Mouse (Mus musculus): Measurements from ENCODE around the gene Tmem255a. TPM values are rescaled to one million over a fixed set of nuclear protein-coding genes. Genes with fewer than 3 reads are reported as not detected.

The Tmem255a gene
- 8.5 and 14.2 TPM in 2 replicates for polyA plus RNA-seq (2021; fragmentation: Nextera tagmentation)
- long read RNA-seq, experiment 1, transcript Tmem255a-202 (9 exons, 3,311 nt): minor isoform, 30 of 82 reads
- long read RNA-seq, experiment 1, transcript Tmem255a-201 (10 exons, 3,380 nt): major isoform, 44 of 82 reads
- long read RNA-seq, experiment 1, partial matches to known transcripts: 1 of 82 reads
- long read RNA-seq, experiment 1, other reads (novel, unspliced or antisense): 7 of 82 reads
- long read RNA-seq, experiment 2, partial matches to known transcripts: 2 of 10 reads
- long read RNA-seq, experiment 2, other reads (novel, unspliced or antisense): 2 of 10 reads

DNA sequence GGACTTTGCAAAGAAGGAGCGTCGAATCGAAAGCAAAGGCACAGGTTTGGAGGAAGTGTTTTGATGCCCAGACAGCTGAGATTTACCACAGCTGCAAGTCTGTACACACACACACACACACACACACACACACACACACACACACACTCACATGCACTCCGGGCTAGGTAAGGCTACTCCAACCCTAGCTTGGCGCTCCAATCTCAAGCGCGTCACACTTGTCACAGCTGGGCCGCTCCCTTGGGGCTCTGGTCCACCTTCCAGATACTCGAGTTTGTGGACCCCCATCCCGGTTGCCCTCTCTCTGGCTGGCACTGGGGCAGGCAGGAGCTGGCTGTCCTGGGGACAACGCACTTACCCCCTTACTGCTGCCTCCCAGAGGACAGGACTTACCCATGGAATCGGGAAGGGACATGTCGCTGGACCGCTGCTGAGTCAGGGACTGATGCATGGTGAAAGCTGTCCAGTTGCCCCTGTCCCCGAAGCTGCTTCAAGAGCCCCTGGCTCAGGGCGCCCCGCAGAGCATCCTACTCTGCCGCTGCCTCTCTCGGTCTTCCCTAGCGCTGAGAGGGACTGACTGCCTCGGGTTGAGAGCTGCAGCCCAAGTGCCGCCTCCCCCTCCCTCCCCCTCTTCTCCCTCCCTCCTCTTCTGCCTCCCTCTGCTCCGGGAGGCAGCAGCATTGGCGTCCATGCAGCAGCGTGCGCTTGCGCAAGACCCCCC is at the start of gene Tmem255a:
Gene Tmem255a, minus strand, starts transcription at position 589 of the 721 bp plus-strand sequence.

DNA sequence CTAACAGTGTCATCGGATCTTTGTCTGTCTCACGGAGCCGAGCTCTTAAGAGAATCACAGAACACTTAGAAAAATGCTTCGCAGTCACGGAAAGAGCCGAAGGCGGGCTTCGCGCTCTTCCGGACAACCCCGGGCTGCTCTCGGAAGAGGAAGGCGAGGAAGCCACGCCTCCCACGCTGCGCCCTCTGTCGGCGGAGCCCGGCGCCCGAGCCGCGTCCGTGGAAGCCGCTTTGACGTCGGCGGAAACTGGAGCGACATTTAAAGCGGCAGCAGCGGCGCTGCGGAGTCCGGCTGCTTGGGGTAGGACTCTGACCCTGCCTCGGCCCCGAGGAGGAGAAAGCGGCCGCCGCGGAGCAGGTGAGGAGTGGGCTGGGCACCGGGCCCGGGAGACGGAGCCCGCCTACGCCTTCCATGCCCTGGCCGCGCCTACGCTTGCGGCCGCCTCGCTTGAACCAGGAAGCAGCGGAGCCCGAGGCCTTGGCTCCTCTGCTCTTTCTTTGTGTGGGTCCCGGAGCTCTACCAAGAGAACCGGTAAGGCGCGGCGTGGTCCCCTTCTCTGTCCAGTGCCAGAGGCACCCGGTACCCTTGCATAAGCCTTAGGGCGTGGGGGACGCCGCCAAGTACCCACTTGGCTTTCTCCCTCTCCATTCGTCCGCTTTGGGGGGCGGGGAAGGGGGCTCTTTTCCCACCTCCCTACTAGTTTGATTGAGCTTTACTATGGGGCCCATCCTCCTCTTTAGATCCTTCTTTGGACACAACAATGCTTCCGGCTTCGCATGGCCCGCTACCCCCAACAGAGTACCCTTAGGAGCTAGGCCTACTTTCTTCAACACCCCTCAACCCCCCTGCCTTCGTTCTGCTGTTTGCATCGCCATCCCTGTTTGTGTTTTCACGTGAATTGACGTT is 62.4 kb downstream of the Tmem255a start, which contains the start of gene Zbtb33:
Gene Zbtb33, plus strand, starts transcription at position 242 of the 906 bp plus-strand sequence.

Other genes starting within 250 kb of the Tmem255a start
- gene Btg1-ps1, start 233.6 kb downstream of the Tmem255a start, polyA plus RNA-seq (2021; fragmentation: Nextera tagmentation): not detected in 2 replicates
- gene Btg1-ps2, start 209.3 kb downstream of the Tmem255a start, polyA plus RNA-seq (2021; fragmentation: Nextera tagmentation): not detected in 2 replicates
- gene Rhox10, start 186.0 kb downstream of the Tmem255a start, polyA plus RNA-seq (2021; fragmentation: Nextera tagmentation): not detected in 2 replicates
- not detected in 2 replicates for gene Rhox11, start 167.3 kb downstream of the Tmem255a start, polyA plus RNA-seq (2021; fragmentation: Nextera tagmentation)
- not detected in 2 replicates for gene Rhox12, start 141.5 kb downstream of the Tmem255a start, polyA plus RNA-seq (2021; fragmentation: Nextera tagmentation)
- gene Rhox13, start 131.2 kb downstream of the Tmem255a start, polyA plus RNA-seq (2021; fragmentation: Nextera tagmentation): not detected in 2 replicates
- gene Zbtb33, start 62.6 kb downstream of the Tmem255a start, polyA plus RNA-seq (2021; fragmentation: Nextera tagmentation): 3.4 and 5.8 TPM in 2 replicates
- not detected in 2 replicates for gene Atp1b4, start 63.7 kb upstream of the Tmem255a start, polyA plus RNA-seq (2021; fragmentation: Nextera tagmentation)
- 96.2 and 107 TPM in 2 replicates for gene Lamp2, start 204.0 kb upstream of the Tmem255a start, polyA plus RNA-seq (2021; fragmentation: Nextera tagmentation)